Mouse (Mus musculus) brain, embryonic 14.5 days (tissue): ENCODE results near the gene Rb1.

Source experiments
- CTCF ChIP-seq: fragments of 200-500 bp; IDR thresholded peaks from 2 replicates; pipeline ENCODE4 v1.5.1; 2012; ENCODE audit warnings: inconsistent platforms, mild to moderate bottlenecking, moderate library complexity, borderline replicate concordance; ENCODE audit not compliant: insufficient read depth, insufficient read length; ENCODE audit errors: extremely low read depth
- POLR2A ChIP-seq: fragments of 200-500 bp; IDR thresholded peaks from 2 replicates; pipeline ENCODE4 v1.6.1; 2012; ENCODE audit warnings: mild to moderate bottlenecking, inconsistent platforms, borderline replicate concordance; ENCODE audit not compliant: poor library complexity, insufficient read depth, insufficient read length, severe bottlenecking; ENCODE audit errors: extremely low read depth

GRCm38 (mm10) chr14:73257348-73257747 lies 68.3 kb downstream of the Rb1 start:
- TF ChIP-seq CTCF (no peak), POLR2A (no peak)
